Mouse (Mus musculus): ENCODE data around the gene Iffo1. TPM values are rescaled to one million over a fixed set of nuclear protein-coding genes. Genes with fewer than 3 reads are reported as not detected.

The Iffo1 gene
- polyA plus RNA-seq, 1 experiment = 18.4 TPM

GRCm38 (mm10) chr6:125163801-125164657, 19.0 kb downstream of the Iffo1 start:
- Histone ChIP-seq H3K27me3 (ENCODE audit: control insufficient read depth, insufficient read depth, insufficient read length) (no peaks in the 10 kb centered on the region), H3K36me3 (ENCODE audit: control insufficient read depth, insufficient read depth) (peaks cover 66% of the 10 kb centered on the region), H3K79me3 (ENCODE audit: low read depth) (peaks cover 26% of the 10 kb centered on the region), H3K79me2 (ENCODE audit: control insufficient read depth, insufficient read depth) (peaks cover 44% of the 10 kb centered on the region), H3ac (ENCODE audit: control insufficient read depth, insufficient read length, low read depth) (peak overlapping the region; percentile 96), H3K4me3 (ENCODE audit: insufficient read depth, poor library complexity, severe bottlenecking) (peak overlapping the region; percentile 98)
- TF ChIP-seq CTCF (IDR thresholded peaks at IDR 0.05; ENCODE audit: control insufficient read depth, insufficient read depth, insufficient read length) (no peak), MYOD1 (IDR thresholded peaks at IDR 0.05; ENCODE audit: control insufficient read depth, insufficient read length, low read depth) (no peak), USF1 (IDR thresholded peaks at IDR 0.05; ENCODE audit: low read depth) (no peak), CEBPB (IDR thresholded peaks at IDR 0.05; ENCODE audit: low read depth) (no peak), MYOG (IDR thresholded peaks at IDR 0.05; ENCODE audit: control insufficient read depth, extremely low read depth, insufficient read length) (no peak), FOSL1 (IDR thresholded peaks at IDR 0.05; ENCODE audit: insufficient read depth, low read length, poor library complexity, severe bottlenecking) (no peak), MAX (IDR thresholded peaks at IDR 0.05) (no peak)

- Histone ChIP-seq H3K27me3 (ENCODE audit: control insufficient read depth, insufficient read depth, insufficient read length) (no peaks in the 10 kb centered on the region), H3K4me3 (ENCODE audit: insufficient read depth, poor library complexity, severe bottlenecking) (peak overlapping the region; percentile 98), H3K79me3 (ENCODE audit: low read depth) (peaks cover 26% of the 10 kb centered on the region), H3ac (ENCODE audit: control insufficient read depth, insufficient read length, low read depth) (peak overlapping the region; percentile 96), H3K79me2 (ENCODE audit: control insufficient read depth, insufficient read depth) (peaks cover 44% of the 10 kb centered on the region), H3K36me3 (ENCODE audit: control insufficient read depth, insufficient read depth) (peaks cover 66% of the 10 kb centered on the region)
- TF ChIP-seq MYOD1 (IDR thresholded peaks at IDR 0.05; ENCODE audit: control insufficient read depth, insufficient read length, low read depth) (no peak), USF1 (IDR thresholded peaks at IDR 0.05; ENCODE audit: low read depth) (peak; percentile 88), CEBPB (IDR thresholded peaks at IDR 0.05; ENCODE audit: low read depth) (no peak), MAX (IDR thresholded peaks at IDR 0.05) (peak; percentile 65), MYOG (IDR thresholded peaks at IDR 0.05; ENCODE audit: control insufficient read depth, extremely low read depth, insufficient read length) (no peak), FOSL1 (IDR thresholded peaks at IDR 0.05; ENCODE audit: insufficient read depth, low read length, poor library complexity, severe bottlenecking) (no peak), CTCF (IDR thresholded peaks at IDR 0.05; ENCODE audit: control insufficient read depth, insufficient read depth, insufficient read length) (no peak)
Observed at GRCm38 (mm10) chr6:125164672-125165327, 19.8 kb downstream of the Iffo1 start.

- Histone ChIP-seq H3K4me3 (ENCODE audit: insufficient read depth, poor library complexity, severe bottlenecking) (peak overlapping the region; percentile 98), H3K36me3 (ENCODE audit: control insufficient read depth, insufficient read depth) (peaks cover 66% of the 10 kb centered on the region), H3K79me2 (ENCODE audit: control insufficient read depth, insufficient read depth) (peaks cover 44% of the 10 kb centered on the region), H3ac (ENCODE audit: control insufficient read depth, insufficient read length, low read depth) (peak overlapping the region; percentile 96), H3K79me3 (ENCODE audit: low read depth) (peaks cover 26% of the 10 kb centered on the region), H3K27me3 (ENCODE audit: control insufficient read depth, insufficient read depth, insufficient read length) (no peaks in the 10 kb centered on the region)
- TF ChIP-seq CTCF (IDR thresholded peaks at IDR 0.05; ENCODE audit: control insufficient read depth, insufficient read depth, insufficient read length) (no peak), MAX (IDR thresholded peaks at IDR 0.05) (peak; percentile 60)
Observed at GRCm38 (mm10) chr6:125165328-125165891, 20.4 kb downstream of the Iffo1 start.

DNA sequence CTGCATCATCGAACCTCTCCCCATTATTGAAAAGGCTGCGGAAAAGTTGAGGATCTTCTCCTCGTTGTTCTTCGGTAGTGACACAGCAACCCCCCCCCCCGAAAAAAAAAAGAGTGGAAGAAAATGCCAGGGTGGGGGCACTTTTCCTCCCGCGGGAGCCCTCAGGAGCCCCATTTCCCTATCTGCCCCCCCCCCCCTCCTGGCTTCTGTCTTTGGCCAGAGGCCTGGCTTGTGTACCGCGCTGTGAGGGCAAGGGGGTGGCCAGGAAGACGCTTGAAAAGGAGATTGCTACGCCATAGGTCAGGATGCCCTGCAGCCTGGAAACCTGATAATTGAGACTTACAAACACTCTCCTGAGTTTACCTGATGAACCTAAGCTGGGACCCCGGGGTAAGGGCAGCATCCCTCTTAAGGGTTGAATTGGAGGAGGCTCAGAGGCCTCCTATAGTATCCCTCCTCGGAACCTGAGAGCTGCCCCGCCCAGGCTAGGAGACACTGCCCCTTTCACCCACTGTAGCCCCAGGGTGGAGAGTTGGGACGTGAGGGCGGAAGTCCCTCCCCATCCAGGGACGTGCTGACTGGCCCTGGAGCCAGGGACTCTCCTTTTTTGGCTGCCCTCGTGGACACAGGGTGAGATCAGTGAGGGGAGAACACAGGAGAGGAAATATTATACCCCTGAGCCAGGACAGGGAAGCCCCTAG, 21.2 kb downstream of the Iffo1 start, which contains the start of gene Gapdh:
Gene Gapdh (minus strand): TSS at position 417 of the 701 bp plus-strand sequence.
- H3ac ChIP-seq (ENCODE audit: control insufficient read depth, insufficient read length, low read depth) = peak within 1 kb of the TSS; percentile 96
- no peaks in the 10 kb centered on the region for H3K27me3 ChIP-seq (ENCODE audit: control insufficient read depth, insufficient read depth, insufficient read length)
- peak within 1 kb of the TSS; percentile 98 for H3K4me3 ChIP-seq (ENCODE audit: insufficient read depth, poor library complexity, severe bottlenecking)
- peaks cover 63% of the 10 kb centered on the region for H3K36me3 ChIP-seq (ENCODE audit: control insufficient read depth, insufficient read depth)
- H3K79me2 ChIP-seq (ENCODE audit: control insufficient read depth, insufficient read depth) = peaks cover 44% of the 10 kb centered on the region
- H3K79me3 ChIP-seq (ENCODE audit: low read depth) = peaks cover 26% of the 10 kb centered on the region
- TF ChIP-seq FOSL1 (IDR thresholded peaks at IDR 0.05; ENCODE audit: insufficient read depth, low read length, poor library complexity, severe bottlenecking) = no peak
- no peak for TF ChIP-seq CEBPB (IDR thresholded peaks at IDR 0.05; ENCODE audit: low read depth)
- no peak for TF ChIP-seq USF1 (IDR thresholded peaks at IDR 0.05; ENCODE audit: low read depth)
- TF ChIP-seq MAX (IDR thresholded peaks at IDR 0.05) = no peak
- no peak for TF ChIP-seq MYOG (IDR thresholded peaks at IDR 0.05; ENCODE audit: control insufficient read depth, extremely low read depth, insufficient read length)
- TF ChIP-seq MYOD1 (IDR thresholded peaks at IDR 0.05; ENCODE audit: control insufficient read depth, insufficient read length, low read depth) = no peak
- no peak for TF ChIP-seq CTCF (IDR thresholded peaks at IDR 0.05; ENCODE audit: control insufficient read depth, insufficient read depth, insufficient read length)
